Mouse (Mus musculus) megakaryocyte, embryonic 14.5 days (primary cell): ENCODE data around the gene Sycn.

ENCODE experiments used
- FLI1 ChIP-seq: IDR thresholded peaks from 2 replicates; pipeline ENCODE4 v1.6.1; 2012; ENCODE audit warnings: low read length, inconsistent platforms, mixed read lengths
- GATA1 ChIP-seq: IDR thresholded peaks from 3 replicates; pipeline ENCODE4 v1.6.1; 2012; ENCODE audit warnings: mixed read lengths, low read length, inconsistent platforms, borderline replicate concordance

- TF ChIP-seq GATA1 (no peak), FLI1 (no peak)
These were observed 44.3 kb downstream of the Sycn start for GRCm38 (mm10) chr7:28585001-28585400.
